Mouse (Mus musculus): ENCODE results near the gene 4931406P16Rik.

DNA sequence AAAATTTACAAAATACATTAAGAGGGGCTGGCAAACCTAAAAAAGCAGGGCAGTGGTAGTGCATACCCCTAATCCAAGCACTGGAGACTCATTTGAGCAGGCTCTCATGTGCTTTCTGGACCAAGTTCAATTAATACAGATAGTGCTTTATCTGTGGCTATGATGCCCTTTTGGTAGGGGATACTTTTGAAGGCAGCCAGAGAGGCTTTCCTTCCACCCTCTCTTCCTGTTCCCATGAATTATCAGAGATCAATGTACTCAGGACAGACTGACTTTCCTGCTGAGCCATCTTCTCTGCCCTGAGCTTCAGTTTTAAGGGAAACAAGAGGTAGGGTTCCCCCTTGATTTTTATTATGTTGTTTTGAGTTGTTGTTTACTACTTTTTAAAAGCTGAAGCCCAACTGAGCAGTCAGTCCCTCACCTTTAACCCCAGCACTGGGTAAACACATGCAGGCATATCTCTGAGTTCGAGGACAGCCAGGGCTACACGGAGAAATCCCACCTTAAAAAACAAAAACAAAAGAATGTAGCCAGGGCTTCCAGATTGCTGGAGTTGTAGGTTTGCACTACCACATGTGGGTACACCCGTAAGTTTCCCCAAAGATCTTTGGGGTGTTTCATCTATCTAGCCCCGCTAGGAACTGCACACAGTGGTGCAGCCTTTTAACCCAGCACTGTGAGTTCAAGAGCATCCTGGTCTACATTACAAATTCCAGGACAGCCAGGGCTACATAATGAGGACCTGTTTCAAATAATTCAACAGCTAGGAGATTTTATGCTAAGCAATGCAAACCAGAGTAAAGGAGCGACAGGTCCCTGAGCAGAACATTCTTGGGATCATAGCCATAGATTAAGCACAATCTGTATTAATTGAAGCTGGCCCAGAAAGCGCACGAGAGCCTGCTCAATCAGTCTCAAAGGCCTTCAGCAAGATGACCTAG is 80.3 kb downstream of the 4931406P16Rik start:
- TF ChIP-seq POLR2A (IDR thresholded peaks at IDR 0.05; ENCODE audit: low read depth, low read length) (no peak), CTCF (IDR thresholded peaks at IDR 0.05; ENCODE audit: extremely low read depth, insufficient read length, insufficient replicate concordance, low read depth, low read length) (no peak)

Data from small intestine, adult 2 months (tissue).